Mouse (Mus musculus) kidney, adult 8-10 months (tissue): ENCODE data around the gene A730049H05Rik.
A peak's percentile ranks its signal among the peaks of the same experiment; 100 is the strongest.

ENCODE experiments used
- DNase-seq, 2 experiments: peaks; one replicate each; pipeline ENCODE4 v3.0.0; 2022

A730049H05Rik gene

GRCm38 (mm10) chr6:92829148-92829547 lies 12.9 kb downstream of the A730049H05Rik start:
- DNase-seq: peak in 1 of 2 experiments; percentile 43

- DNase-seq: no peak
Measured at GRCm38 (mm10) chr6:92831106-92831505, 14.8 kb downstream of the A730049H05Rik start.

- DNase-seq: no peak
Measured at GRCm38 (mm10) chr6:92842000-92842399, 25.7 kb downstream of the A730049H05Rik start.

- no peak for DNase-seq
Measured at GRCm38 (mm10) chr6:92843474-92843873, 27.2 kb downstream of the A730049H05Rik start.

GRCm38 (mm10) chr6:92845898-92846297 lies 29.6 kb downstream of the A730049H05Rik start:
- DNase-seq: no peak

- no peak for DNase-seq
Measured at GRCm38 (mm10) chr6:92846614-92847013, 30.3 kb downstream of the A730049H05Rik start.

GRCm38 (mm10) chr6:92849208-92849607 lies 32.9 kb downstream of the A730049H05Rik start:
- no peak for DNase-seq

- peak; percentile 44 to 51 for DNase-seq
Measured at GRCm38 (mm10) chr6:92850250-92850649, 34.0 kb downstream of the A730049H05Rik start.

GRCm38 (mm10) chr6:92854873-92855272 lies 38.6 kb downstream of the A730049H05Rik start:
- DNase-seq: no peak

GRCm38 (mm10) chr6:92857761-92858160 lies 41.5 kb downstream of the A730049H05Rik start:
- no peak for DNase-seq

- DNase-seq: peak; percentile 56 to 74
Measured at GRCm38 (mm10) chr6:92858721-92859510, 42.6 kb downstream of the A730049H05Rik start.

GRCm38 (mm10) chr6:92860285-92860912 lies 44.1 kb downstream of the A730049H05Rik start:
- DNase-seq: no peak

GRCm38 (mm10) chr6:92862599-92862998 lies 46.3 kb downstream of the A730049H05Rik start:
- no peak for DNase-seq

- DNase-seq: peak; percentile 27 to 40
Measured at GRCm38 (mm10) chr6:92869089-92869581, 52.9 kb downstream of the A730049H05Rik start, which contains the start of gene Gm15737. Gene Gm15737 (plus strand): TSS chr6:92869357.

GRCm38 (mm10) chr6:92869582-92870219 lies 53.4 kb downstream of the A730049H05Rik start:
- no peak for DNase-seq

GRCm38 (mm10) chr6:92871813-92872212 lies 55.5 kb downstream of the A730049H05Rik start:
- no peak for DNase-seq

- DNase-seq: no peak
Measured at GRCm38 (mm10) chr6:92872766-92873165, 56.5 kb downstream of the A730049H05Rik start.

GRCm38 (mm10) chr6:92874854-92875253 lies 58.6 kb downstream of the A730049H05Rik start:
- DNase-seq: peak; percentile 19 to 49

- DNase-seq: no peak
Measured at GRCm38 (mm10) chr6:92875340-92875739, 59.1 kb downstream of the A730049H05Rik start.

- DNase-seq: no peak
Measured at GRCm38 (mm10) chr6:92876121-92876520, 59.8 kb downstream of the A730049H05Rik start.

GRCm38 (mm10) chr6:92877236-92877635 lies 61.0 kb downstream of the A730049H05Rik start:
- DNase-seq: no peak

- DNase-seq: no peak
Measured at GRCm38 (mm10) chr6:92878771-92879170, 62.5 kb downstream of the A730049H05Rik start.

GRCm38 (mm10) chr6:92879700-92880265 lies 63.5 kb downstream of the A730049H05Rik start:
- no peak for DNase-seq
